Mouse (Mus musculus): ENCODE data around the gene Fndc3b. TPM values are rescaled to one million over a fixed set of nuclear protein-coding genes. Genes with fewer than 3 reads are reported as not detected.

Fndc3b gene
- polyA plus RNA-seq, 1 experiment from 2014 or later: 12.3 TPM

DNA sequence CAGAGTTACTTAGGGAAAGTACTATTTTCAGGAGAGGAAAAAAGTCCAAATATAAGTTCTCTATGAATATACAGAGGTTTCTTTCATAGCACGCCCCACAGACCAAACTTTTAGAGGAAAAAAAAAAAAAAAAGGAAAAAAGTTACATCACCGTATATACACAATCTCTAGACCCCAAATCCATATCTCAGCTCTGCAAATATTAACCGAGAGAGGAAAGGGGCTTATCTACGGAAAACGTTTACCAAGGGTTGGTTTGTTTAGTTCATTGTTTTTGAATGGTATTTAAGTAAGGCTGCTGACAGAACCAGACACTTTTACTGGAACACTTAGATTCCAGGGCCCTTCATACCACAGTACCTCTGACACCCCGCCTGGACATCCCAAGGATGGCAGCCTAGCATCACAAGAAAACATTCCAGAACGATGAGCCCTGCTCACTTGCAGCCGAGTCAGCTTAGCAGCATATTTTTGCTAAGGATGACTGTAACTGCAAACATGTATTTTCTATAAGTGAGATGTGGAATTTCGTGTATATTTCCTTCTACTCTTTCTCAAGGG lies 58.6 kb downstream of the Fndc3b start:
- Histone ChIP-seq H3K36me3 (ENCODE audit: control insufficient read depth, insufficient read depth, low read length) (no peaks in the 10 kb centered on the region), H3K27me3 (replicated peaks; ENCODE audit: control insufficient read depth, insufficient read depth, low read length) (no peaks in the 10 kb centered on the region), H3K4me1 (replicated peaks; ENCODE audit: control insufficient read depth, insufficient read depth, low read length) (peaks cover 43% of the 10 kb centered on the region), H3K27ac (ENCODE audit: low read depth, low read length) (no peak overlapping the region), H3K4me3 (ENCODE audit: low read depth, low read length) (no peak overlapping the region), H3K9me3 (ENCODE audit: control insufficient read depth, low read length) (no peaks in the 10 kb centered on the region), H3K9ac (ENCODE audit: low read depth, low read length) (no peak overlapping the region), H3K4me2 (no peak overlapping the region)
- DNase-seq (ENCODE audit: low spot score): no peak
- ATAC-seq (replicated peaks; ENCODE audit: low FRiP score): 0 out of 2 replicates have a peak, but pooled peaks have one; percentile 40
- 39% methylated on average over 9 of the region's 9 CpGs for WGBS

DNA sequence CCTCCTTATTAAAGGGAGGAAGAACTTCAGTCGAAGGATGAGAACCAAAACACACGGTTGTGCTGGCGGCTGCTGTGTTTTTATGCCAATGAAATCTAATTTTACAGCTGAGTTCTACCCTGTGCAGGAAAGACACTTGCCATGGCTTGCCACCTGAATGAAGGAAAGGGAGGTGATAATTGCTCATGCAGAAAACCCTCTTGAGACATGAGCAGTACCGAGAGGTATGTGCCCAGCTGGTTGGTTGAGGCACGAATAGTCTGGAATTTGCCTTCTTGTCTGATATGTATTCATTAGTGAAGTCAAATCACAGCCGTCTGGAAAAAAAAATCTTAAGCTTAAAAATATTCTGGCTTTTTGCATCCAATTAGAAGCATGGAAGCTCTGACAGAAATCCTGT lies 59.4 kb downstream of the Fndc3b start:
- peaks cover 42% of the 10 kb centered on the region for H3K4me1 ChIP-seq (replicated peaks; ENCODE audit: control insufficient read depth, insufficient read depth, low read length)
- H3K4me3 ChIP-seq (ENCODE audit: low read depth, low read length): no peak overlapping the region
- no peaks in the 10 kb centered on the region for H3K9me3 ChIP-seq (ENCODE audit: control insufficient read depth, low read length)
- no peaks in the 10 kb centered on the region for H3K27me3 ChIP-seq (replicated peaks; ENCODE audit: control insufficient read depth, insufficient read depth, low read length)
- H3K27ac ChIP-seq (ENCODE audit: low read depth, low read length): no peak overlapping the region
- no peak overlapping the region for H3K4me2 ChIP-seq
- H3K36me3 ChIP-seq (ENCODE audit: control insufficient read depth, insufficient read depth, low read length): no peaks in the 10 kb centered on the region
- WGBS: 71% methylated on average over 6 of the region's 6 CpGs
- DNase-seq (ENCODE audit: low spot score) (no peak), ATAC-seq (replicated peaks; ENCODE audit: low FRiP score) (no peak)
- no peak overlapping the region for H3K9ac ChIP-seq (ENCODE audit: low read depth, low read length)

DNA sequence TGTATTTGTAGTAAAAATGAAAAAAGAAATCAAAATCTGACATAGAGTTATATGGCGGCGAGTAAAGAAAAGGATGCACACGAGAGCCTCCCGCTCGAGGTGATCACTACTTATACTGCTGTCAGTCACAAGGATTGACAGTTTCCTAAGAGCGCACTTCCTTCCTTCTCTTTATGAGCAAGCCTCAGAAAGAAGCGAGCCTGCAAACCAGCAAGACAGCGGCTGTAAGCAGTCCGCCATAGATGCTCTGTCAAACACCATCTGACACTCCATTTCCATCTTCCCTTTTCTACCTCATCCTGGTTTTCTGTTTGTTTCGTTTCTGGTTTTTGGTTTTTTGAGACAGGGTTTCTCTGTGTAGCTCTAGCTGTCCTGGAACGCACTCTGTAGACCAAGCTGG lies 61.0 kb downstream of the Fndc3b start:
- Histone ChIP-seq H3K9me3 (ENCODE audit: control insufficient read depth, low read length) (no peaks in the 10 kb centered on the region), H3K9ac (ENCODE audit: low read depth, low read length) (no peak overlapping the region), H3K4me3 (ENCODE audit: low read depth, low read length) (no peak overlapping the region), H3K36me3 (ENCODE audit: control insufficient read depth, insufficient read depth, low read length) (no peaks in the 10 kb centered on the region), H3K4me1 (replicated peaks; ENCODE audit: control insufficient read depth, insufficient read depth, low read length) (peaks cover 34% of the 10 kb centered on the region), H3K4me2 (no peak overlapping the region), H3K27me3 (replicated peaks; ENCODE audit: control insufficient read depth, insufficient read depth, low read length) (no peaks in the 10 kb centered on the region), H3K27ac (ENCODE audit: low read depth, low read length) (no peak overlapping the region)
- 64% methylated on average over 11 of the region's 11 CpGs for WGBS
- ATAC-seq (replicated peaks; ENCODE audit: low FRiP score) (no peak), DNase-seq (ENCODE audit: low spot score) (no peak)

DNA sequence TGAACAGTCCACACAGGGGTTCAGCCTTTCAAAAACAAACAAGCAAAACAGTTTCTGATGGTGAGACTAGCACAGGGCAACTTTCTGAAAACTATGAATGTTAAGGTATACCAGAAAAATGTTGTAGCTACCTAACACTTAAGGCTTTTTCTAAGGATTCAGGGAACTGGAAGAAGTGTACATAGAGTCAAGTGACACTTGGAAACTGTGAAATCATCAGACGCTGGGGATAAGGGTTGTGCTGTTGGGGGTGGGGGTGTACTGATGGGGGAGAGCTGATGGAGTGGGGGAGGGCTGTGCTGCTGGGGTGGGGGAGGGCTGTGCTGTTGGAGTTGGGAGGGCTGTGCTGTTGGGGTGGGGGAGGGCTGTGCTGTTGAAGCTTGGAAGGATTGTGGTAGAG lies 61.8 kb downstream of the Fndc3b start:
- Histone ChIP-seq H3K9ac (ENCODE audit: low read depth, low read length) (no peak overlapping the region), H3K4me1 (replicated peaks; ENCODE audit: control insufficient read depth, insufficient read depth, low read length) (peaks cover 35% of the 10 kb centered on the region), H3K9me3 (ENCODE audit: control insufficient read depth, low read length) (no peaks in the 10 kb centered on the region), H3K36me3 (ENCODE audit: control insufficient read depth, insufficient read depth, low read length) (no peaks in the 10 kb centered on the region), H3K4me3 (ENCODE audit: low read depth, low read length) (no peak overlapping the region), H3K27ac (ENCODE audit: low read depth, low read length) (no peak overlapping the region), H3K27me3 (replicated peaks; ENCODE audit: control insufficient read depth, insufficient read depth, low read length) (no peaks in the 10 kb centered on the region), H3K4me2 (no peak overlapping the region)
- no peak for DNase-seq (ENCODE audit: low spot score)
- WGBS: 48% methylated on average over 1 of the region's 1 CpGs
- ATAC-seq (replicated peaks; ENCODE audit: low FRiP score): no peak; the same call in 1 of the 2 replicates

DNA sequence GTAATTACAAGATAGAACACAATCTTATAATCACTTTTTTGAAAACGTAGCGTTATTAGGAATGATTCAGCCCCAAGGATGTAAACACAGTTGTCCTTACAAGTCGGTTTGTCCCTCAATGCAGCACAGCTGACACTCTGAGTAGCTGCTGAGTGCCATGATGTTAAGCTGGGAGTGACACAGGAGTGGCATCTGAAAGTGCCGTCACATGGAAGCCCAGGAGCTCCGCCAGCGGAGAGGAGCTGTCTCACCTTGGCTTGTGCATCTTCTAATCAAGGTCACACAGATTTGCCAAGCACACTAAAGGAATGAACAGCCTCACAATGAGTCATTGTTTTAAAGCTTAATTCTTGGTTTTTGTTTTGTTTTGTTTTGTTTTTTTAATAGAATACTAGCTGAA lies 68.7 kb downstream of the Fndc3b start:
- 90% methylated on average over 6 of the region's 6 CpGs for WGBS
- H3K4me1 ChIP-seq (replicated peaks; ENCODE audit: control insufficient read depth, insufficient read depth, low read length): peaks cover 6% of the 10 kb centered on the region
- H3K9me3 ChIP-seq (ENCODE audit: control insufficient read depth, low read length): no peaks in the 10 kb centered on the region
- peaks cover 10% of the 10 kb centered on the region; the same call in 1 of the 2 replicates for H3K36me3 ChIP-seq (ENCODE audit: control insufficient read depth, insufficient read depth, low read length)
- no peak overlapping the region for H3K27ac ChIP-seq (ENCODE audit: low read depth, low read length)
- ATAC-seq (replicated peaks; ENCODE audit: low FRiP score) (no peak), DNase-seq (ENCODE audit: low spot score) (no peak)
- no peak overlapping the region for H3K4me2 ChIP-seq
- no peaks in the 10 kb centered on the region for H3K27me3 ChIP-seq (replicated peaks; ENCODE audit: control insufficient read depth, insufficient read depth, low read length)
- no peak overlapping the region for H3K4me3 ChIP-seq (ENCODE audit: low read depth, low read length)
- no peak overlapping the region for H3K9ac ChIP-seq (ENCODE audit: low read depth, low read length)

DNA sequence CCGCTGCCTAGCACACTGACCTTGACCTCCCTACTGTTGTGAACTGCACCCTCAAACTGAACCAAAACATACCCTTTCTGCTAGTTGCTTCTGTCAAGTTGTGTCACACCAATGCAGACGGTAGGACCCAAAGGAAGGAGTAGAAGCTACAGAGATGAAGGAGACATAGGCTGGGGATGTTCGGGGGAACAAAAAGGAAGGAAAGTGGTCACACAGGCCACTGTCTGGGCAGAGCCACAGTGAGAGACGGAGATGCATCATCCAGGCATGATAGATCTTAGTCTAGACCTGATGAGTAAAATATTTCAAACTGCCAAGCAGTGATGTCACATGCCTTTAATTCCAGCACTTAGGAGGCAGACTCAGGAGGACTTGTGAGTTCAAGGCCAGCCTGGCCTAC lies 71.4 kb downstream of the Fndc3b start:
- Histone ChIP-seq H3K36me3 (ENCODE audit: control insufficient read depth, insufficient read depth, low read length) (peaks cover 10% of the 10 kb centered on the region; the same call in 1 of the 2 replicates), H3K4me2 (no peak overlapping the region), H3K4me1 (replicated peaks; ENCODE audit: control insufficient read depth, insufficient read depth, low read length) (no peaks in the 10 kb centered on the region; the same call in 1 of the 2 replicates), H3K4me3 (ENCODE audit: low read depth, low read length) (no peak overlapping the region), H3K9ac (ENCODE audit: low read depth, low read length) (no peak overlapping the region), H3K9me3 (ENCODE audit: control insufficient read depth, low read length) (no peaks in the 10 kb centered on the region), H3K27ac (ENCODE audit: low read depth, low read length) (no peak overlapping the region), H3K27me3 (replicated peaks; ENCODE audit: control insufficient read depth, insufficient read depth, low read length) (no peaks in the 10 kb centered on the region)
- ATAC-seq (replicated peaks; ENCODE audit: low FRiP score): no peak
- WGBS: 83% methylated on average over 4 of the region's 4 CpGs
- DNase-seq (ENCODE audit: low spot score): no peak

DNA sequence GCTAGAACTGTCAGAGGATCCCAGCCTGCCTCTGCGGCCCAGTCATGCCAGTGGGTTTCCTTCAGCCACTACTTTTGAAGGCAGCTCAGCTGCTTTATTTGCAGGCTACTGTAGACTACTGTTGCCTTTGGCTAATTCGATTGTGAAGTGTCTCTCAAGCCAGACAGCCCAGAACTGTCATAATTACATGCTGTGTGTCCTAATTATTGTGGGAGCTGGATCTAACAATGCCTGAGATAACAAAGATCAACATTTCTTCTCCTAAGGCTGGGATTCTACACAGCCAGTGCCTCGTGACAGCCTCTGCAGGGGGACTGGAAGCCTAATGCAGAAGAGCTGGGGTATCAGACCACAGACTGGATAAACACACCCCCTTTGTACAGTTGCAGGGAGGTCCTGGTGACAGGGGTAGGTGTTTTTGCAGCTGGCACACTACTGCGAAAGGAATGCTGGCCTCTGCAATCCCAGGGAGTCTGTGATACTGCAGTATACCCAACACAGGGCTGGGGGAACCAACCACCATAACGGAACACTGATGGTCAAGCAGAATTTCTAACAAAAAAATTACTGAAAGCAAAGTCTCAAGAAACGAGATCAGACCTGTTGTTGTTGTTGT lies 74.0 kb downstream of the Fndc3b start:
- Histone ChIP-seq H3K27me3 (replicated peaks; ENCODE audit: control insufficient read depth, insufficient read depth, low read length) (no peaks in the 10 kb centered on the region), H3K4me2 (no peak overlapping the region), H3K9ac (ENCODE audit: low read depth, low read length) (no peak overlapping the region), H3K36me3 (ENCODE audit: control insufficient read depth, insufficient read depth, low read length) (peaks cover 12% of the 10 kb centered on the region; the same call in 1 of the 2 replicates), H3K9me3 (ENCODE audit: control insufficient read depth, low read length) (no peaks in the 10 kb centered on the region), H3K4me3 (ENCODE audit: low read depth, low read length) (no peak overlapping the region), H3K4me1 (replicated peaks; ENCODE audit: control insufficient read depth, insufficient read depth, low read length) (peaks cover 10% of the 10 kb centered on the region), H3K27ac (ENCODE audit: low read depth, low read length) (no peak overlapping the region)
- DNase-seq (ENCODE audit: low spot score) (no peak), ATAC-seq (replicated peaks; ENCODE audit: low FRiP score) (no peak)
- WGBS: 73% methylated on average over 6 of the region's 6 CpGs

DNA sequence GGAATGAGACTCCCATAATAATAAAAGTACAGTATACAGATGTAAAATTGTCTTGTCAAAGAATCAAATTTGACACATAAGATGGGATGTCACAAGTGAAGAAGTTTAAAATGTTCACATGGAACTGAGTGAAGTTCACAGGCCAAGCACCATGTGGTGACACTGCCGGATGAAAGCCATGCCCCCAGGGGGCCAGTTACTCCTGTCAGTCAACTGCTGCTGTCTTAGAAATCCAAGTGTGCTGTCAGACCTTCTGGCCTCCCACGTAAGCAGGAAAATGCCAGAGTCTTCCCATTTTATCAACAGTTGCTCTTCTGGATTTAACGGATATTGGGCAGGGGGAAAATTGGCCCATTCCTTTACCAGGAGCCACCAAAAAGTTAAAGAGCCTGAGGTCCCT lies 75.3 kb downstream of the Fndc3b start:
- 74% methylated on average over 3 of the region's 3 CpGs for WGBS
- H3K9ac ChIP-seq (ENCODE audit: low read depth, low read length): no peak overlapping the region
- no peak for DNase-seq (ENCODE audit: low spot score)
- no peaks in the 10 kb centered on the region for H3K9me3 ChIP-seq (ENCODE audit: control insufficient read depth, low read length)
- no peak overlapping the region for H3K4me2 ChIP-seq
- H3K27ac ChIP-seq (ENCODE audit: low read depth, low read length): no peak overlapping the region
- H3K27me3 ChIP-seq (replicated peaks; ENCODE audit: control insufficient read depth, insufficient read depth, low read length): no peaks in the 10 kb centered on the region
- H3K36me3 ChIP-seq (ENCODE audit: control insufficient read depth, insufficient read depth, low read length): 0 out of 2 replicates have a peak, but pooled peaks cover 9% of the 10 kb centered on the region
- H3K4me3 ChIP-seq (ENCODE audit: low read depth, low read length): no peak overlapping the region
- peaks cover 10% of the 10 kb centered on the region for H3K4me1 ChIP-seq (replicated peaks; ENCODE audit: control insufficient read depth, insufficient read depth, low read length)
- ATAC-seq (replicated peaks; ENCODE audit: low FRiP score): no peak

DNA sequence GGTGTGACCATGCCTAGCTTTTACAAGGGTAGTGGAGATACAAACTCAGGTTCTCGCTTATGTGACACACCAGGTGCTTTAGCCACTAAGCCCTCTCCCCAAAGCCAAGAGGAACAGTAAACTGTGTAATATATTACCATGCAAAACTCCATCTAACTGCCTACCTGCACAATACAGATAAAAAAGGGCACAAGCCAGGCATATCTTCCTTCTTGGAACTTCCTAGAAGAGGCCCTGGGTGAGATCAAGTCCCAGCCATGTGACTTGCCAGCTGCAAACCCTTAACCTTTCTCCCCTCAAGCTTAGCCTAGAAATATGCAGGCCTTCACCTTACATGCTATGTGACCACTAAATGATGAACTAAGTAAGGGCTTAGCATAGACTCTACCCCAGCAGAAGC lies 78.2 kb downstream of the Fndc3b start:
- DNase-seq (ENCODE audit: low spot score): no peak
- Histone ChIP-seq H3K9me3 (ENCODE audit: control insufficient read depth, low read length) (no peaks in the 10 kb centered on the region), H3K4me1 (replicated peaks; ENCODE audit: control insufficient read depth, insufficient read depth, low read length) (peaks cover 10% of the 10 kb centered on the region), H3K9ac (ENCODE audit: low read depth, low read length) (no peak overlapping the region), H3K27ac (ENCODE audit: low read depth, low read length) (no peak overlapping the region), H3K27me3 (replicated peaks; ENCODE audit: control insufficient read depth, insufficient read depth, low read length) (no peaks in the 10 kb centered on the region), H3K4me3 (ENCODE audit: low read depth, low read length) (no peak overlapping the region), H3K36me3 (ENCODE audit: control insufficient read depth, insufficient read depth, low read length) (0 out of 2 replicates have a peak, but pooled peaks cover 2% of the 10 kb centered on the region), H3K4me2 (no peak overlapping the region)
- peak; percentile 72 for ATAC-seq (replicated peaks; ENCODE audit: low FRiP score)
- WGBS: 80% methylated on average over 1 of the region's 1 CpGs

All from liver, embryonic 11.5 days (tissue).